Mouse (Mus musculus) right cerebral cortex, adult 2 months (tissue): ENCODE measurements around the gene Ets1.

Source experiments
- DNase-seq, 2 experiments: peaks; one replicate each; pipeline ENCODE4 v3.0.0; 2021 to 2022; ENCODE audit warnings: low spot score in 2 of 2

Ets1 gene

DNA sequence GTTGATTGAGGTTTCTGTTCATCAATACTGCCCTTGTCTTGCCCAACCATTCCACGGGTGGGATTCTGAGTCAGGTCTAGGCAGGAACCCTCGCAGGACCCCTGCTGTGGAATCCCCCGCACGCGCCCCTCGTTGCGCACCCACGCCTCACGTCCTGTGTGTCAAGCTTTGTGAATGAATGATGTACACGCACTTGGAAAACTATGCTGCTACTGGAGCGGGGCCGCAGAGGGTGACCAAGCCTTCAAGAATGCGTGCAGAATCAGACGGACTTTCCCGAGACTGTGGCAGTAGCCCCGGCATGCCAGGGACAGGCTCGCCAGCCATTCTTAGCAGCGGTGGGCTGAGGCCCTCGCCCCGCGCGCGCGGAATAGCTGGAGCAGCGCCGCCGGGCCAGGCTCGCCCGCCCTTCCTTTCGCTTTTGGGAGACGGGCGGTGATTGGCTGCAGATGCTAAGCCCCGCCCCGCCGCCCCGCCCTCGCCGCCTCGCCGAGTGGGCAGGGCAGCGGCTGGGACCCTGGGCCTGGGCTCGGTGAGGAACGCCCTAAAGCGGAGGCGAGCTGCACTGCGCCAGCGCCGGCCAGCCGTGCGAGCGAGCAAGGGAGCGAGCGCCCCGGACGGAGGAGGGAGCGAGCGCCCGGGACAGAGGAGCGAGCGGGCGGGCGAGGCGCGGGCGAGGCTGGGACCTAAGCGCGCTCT lies 59.6 kb downstream of the Ets1 start:
- DNase-seq: peak; percentile 88 to 92

DNA sequence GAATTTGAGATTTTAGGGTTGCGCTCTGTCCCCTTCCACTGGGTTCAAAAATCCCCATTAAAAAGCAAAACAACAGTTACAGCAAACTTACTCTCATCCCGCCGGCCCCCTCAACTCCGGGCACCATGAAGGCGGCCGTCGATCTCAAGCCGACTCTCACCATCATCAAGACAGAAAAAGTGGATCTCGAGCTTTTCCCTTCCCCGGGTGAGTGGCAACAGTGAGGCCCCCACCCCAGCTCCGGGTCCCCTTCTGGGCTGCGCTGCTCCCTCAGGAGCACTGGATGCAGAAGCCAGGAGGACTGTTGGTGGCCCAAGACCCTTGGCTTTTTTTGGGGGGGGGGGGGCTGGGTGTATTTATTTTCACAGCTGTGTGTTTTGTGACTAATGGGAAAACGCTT lies 60.2 kb downstream of the Ets1 start:
- DNase-seq: no peak

- no peak for DNase-seq
Measured at GRCm38 (mm10) chr9:32696717-32697116, 60.7 kb downstream of the Ets1 start.

DNA sequence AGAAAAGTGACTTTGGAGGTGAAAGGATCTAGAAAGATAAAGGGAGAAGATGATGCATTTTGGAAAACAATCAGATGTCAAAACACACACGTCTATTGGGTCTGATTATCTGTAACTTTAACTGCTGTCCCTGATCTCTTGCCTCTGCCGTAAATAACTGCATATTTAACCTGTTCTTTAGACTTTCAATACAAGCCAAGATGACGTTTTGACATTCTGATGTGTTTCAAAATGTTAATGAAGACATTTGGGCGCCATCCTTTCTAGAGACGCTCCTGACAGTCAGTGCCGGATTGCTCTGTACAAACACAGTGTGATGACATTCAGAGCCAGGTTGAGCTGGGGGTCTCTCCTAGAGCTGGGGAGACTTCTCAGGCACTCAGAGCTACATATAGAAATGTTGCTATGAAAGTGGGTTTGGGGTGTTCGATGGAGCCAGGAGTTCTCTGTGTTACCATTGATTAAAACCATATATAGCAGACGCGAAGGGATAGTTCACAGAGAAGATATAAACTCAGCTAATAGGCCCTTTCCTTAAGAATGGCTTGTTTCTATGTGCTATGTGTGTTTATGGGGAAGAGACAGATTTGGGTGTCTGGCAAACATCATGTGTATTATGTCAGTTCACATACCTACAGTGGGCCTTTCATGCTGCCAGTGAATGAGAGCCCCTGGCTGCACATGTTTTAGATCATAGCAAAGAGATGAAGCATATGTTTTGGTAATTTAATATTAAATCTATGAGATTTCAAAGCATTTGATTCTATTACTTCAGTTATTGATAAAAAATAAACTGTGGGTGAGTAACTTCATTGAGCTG lies 61.5 kb downstream of the Ets1 start:
- DNase-seq: no peak

DNA sequence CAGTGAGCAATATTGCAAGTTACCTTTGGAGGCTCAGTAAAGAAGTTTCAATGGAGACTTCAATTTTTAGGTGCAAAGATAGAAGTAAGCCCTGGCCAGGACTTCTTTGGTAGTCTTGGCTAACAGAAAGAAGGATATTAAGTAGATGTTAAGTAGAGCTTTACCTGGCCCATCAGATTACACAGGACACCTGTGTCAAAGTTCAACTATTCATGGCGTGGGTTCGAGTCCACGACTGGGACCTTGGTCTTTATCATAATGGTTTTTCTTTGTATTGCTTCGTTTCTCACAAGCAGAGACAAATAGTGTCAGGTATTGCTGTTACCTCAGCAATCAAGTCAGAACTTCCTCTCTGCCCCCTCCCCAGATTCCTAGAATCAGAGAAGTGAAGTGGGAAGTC lies 62.7 kb downstream of the Ets1 start:
- no peak for DNase-seq

DNA sequence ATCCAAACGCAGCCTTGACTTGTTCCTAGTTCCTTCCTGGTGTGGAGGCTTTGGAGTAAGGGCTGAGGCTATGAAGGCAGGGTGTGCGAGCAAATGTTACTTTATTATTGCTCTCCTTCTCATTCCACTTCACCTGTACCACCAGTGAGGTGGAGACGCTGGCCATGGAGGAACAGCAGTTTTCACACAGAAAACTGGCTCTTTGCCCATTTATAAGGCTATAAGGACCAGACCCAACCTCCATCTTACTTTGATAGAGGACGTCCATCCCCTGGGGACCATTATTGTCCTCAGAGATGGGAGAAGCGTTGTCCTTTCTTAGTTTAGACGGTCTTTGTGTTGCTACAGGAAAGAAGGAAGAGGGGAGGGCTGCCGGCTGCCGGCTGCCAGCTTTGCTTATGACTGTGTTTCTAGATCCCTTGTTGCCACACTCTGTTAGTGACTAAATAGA lies 63.4 kb downstream of the Ets1 start:
- DNase-seq: no peak

- no peak for DNase-seq
Measured at GRCm38 (mm10) chr9:32700091-32700905, 64.3 kb downstream of the Ets1 start.

DNA sequence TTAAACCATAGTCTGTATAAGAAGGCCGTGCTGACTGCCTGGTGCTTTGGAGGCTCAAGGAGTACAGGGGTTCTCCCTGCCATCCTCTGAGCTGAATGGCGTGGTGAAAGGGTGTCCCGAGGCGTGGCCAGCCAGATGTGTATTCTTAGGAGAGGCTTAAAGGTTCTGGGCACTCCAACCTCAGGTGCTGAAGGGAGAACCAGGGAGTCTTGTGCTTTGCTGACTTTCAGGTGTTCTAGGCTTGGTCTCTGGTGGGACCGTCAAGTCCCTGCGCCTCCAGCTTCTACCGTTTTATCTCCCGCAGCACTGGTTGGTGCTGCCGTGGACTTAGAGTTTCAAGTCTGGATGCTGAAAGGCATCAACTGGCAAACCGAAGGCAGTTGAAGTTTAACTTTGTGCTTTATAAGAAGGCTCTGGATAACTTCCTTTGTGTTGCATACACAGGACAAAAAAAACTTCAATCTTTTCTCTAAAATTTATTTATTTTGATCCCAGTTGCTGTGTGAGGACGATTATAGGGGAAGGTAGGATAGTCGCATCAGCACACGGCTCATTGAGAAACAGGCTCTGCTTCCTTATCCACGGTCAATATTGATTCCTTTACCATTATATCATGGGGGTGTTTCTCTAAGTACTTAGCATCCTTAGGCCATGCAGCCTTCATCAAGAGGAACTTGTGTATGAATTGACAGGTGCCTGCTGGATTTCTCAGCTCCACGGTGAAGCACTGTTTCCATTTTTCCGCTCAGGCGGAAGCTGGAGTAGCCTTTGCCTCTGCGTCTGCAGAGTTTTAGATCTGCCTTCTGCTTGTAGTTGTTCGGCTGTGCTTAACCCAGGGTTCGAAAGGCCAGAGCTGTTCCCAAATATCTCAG lies 65.3 kb downstream of the Ets1 start:
- no peak for DNase-seq

GRCm38 (mm10) chr9:32701998-32702305 lies 65.9 kb downstream of the Ets1 start:
- no peak for DNase-seq

- no peak for DNase-seq
Measured at GRCm38 (mm10) chr9:32702836-32703395, 66.9 kb downstream of the Ets1 start.

DNA sequence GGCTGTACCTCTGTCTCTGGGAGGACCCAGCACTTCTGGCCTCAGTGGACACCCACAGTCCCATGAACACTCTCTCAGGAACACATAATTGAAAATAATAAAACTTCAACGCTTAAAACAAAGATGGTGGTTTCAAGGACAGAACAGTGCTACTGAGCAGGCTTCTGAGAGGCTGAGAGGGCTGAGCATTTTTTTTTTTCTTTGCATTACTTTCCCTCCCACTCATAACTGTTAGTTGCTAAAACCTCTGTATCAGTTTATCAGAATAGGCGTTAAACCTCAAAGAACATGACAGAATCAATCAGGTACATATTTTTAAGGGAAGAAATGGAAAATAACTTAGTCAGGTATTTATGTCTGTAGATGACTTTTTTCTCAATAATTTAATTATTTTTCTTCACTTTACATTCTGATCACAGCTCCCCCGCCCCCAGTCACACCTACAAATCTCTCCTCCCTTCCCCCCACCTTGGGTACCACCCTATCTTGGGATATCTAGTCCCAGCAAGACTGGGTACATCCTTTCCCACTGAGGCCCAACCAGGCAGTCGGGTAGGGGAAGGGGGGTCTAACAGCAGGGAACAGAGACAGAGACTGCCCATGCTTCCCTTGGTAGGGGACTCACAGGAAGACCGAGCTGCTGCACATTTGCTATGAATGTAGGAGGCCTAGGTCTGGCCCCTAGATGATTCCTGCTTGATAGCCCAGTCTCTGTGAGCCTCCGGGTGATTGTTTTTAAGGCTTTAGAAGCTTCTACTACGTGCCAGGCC lies 68.1 kb downstream of the Ets1 start:
- no peak for DNase-seq

- no peak for DNase-seq
Measured at GRCm38 (mm10) chr9:32705827-32706478, 69.9 kb downstream of the Ets1 start.

GRCm38 (mm10) chr9:32707436-32707835 lies 71.4 kb downstream of the Ets1 start:
- no peak for DNase-seq

DNA sequence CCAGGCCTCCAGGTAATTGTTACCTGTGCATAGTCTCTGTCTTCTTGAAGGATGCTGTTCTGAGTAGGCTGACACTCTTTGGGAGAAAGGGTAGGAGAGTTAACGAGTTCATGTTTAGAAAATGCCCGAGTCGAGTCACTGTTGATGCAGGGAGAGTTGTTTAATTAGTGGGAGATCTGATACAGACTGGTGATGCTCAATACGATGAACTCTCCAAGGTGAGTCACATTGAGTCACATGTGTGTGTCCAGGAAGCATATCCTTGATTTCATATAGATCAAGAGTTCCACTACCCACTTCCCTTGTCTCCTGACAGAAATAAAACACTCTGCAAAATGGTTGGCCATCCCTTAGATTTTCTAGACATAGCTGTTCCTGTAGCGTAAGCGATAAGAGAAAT lies 72.5 kb downstream of the Ets1 start:
- no peak for DNase-seq

GRCm38 (mm10) chr9:32709359-32709758 lies 73.3 kb downstream of the Ets1 start:
- DNase-seq: no peak

DNA sequence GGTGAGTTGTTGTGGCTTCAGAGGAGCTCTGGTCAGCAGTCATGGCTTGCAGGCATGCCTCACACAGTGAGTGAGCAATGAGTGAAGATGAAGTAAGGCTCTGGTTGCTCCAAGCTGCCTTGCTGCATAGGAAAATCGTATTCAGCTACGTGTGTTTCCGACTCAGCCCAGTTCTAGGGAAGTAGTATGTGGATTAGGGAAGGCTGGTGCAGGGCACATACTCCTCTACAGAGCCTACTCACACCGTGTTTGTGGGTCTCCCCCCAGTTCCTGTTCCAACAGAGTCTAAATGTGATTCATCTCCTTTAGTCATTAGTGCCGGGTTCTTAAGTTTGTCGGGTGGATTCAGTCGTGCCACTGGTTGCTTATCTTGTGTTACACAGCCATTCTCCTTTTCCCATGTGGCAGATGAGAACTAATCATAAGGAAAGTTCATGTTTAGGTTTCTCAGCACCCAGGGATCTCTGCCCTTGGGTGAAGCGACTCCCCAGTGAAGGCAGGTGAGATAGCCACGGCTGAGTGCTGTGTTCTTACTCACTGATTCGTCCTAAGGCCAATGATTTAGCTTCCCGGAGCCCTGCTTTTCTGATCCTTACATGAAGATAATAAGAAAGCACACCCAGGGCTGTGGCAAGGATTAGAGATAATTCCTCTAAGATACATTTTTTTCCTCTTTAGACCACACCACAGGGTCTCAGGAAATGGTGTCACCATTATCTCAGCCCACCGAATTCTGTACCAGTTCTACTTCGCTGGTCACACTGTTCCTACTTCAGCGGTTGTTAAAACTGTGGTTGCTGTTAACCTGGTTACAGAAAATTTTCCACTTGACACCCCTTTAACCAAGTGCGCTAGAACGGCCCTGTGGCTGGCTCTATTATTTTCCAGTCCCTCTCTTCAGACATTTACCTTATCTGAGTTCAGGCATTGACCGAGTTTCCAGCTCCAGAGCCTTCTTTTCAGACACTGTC lies 74.0 kb downstream of the Ets1 start:
- DNase-seq: no peak

DNA sequence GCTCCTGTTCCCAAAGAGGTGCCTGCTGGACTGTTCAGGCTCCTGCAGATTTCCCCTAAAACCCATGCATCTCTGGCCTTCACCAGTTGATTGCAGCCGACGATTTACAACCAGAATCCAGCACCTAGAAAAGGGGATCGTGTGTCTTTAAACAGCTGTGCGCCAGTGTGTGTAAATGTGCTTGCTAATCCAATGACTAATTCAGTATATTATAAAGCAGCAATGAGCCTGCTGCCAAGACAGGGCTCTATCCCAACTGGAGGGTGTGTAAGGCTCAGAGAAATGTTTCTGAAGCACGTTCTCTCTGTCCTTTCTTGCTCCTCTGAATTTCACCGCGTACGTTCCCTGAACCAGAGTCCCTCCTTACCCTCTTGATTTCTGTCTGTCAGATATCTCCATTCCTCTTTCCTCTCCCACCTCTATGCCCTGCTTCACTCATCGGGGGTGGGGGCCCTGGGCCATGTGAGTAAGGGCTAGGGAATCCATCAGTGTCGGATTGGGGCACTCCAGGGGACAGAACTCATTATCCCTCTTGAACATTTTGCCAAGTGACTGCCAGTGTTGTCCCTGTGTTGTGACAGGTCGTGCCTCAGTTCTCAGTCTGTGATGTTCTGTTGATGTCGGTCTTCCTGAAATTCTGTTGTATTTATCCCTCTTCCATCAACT lies 75.1 kb downstream of the Ets1 start:
- no peak for DNase-seq

- DNase-seq: no peak
Measured at GRCm38 (mm10) chr9:32711768-32712167, 75.7 kb downstream of the Ets1 start.
